Mouse (Mus musculus): Measurements from ENCODE around the gene Dppa5a.
"Not testable (repeated sequence)": the region's sequence is repeated elsewhere in the genome, so short reads cannot be mapped to it uniquely, and the experiment has no call there.

The Dppa5a gene

DNA sequence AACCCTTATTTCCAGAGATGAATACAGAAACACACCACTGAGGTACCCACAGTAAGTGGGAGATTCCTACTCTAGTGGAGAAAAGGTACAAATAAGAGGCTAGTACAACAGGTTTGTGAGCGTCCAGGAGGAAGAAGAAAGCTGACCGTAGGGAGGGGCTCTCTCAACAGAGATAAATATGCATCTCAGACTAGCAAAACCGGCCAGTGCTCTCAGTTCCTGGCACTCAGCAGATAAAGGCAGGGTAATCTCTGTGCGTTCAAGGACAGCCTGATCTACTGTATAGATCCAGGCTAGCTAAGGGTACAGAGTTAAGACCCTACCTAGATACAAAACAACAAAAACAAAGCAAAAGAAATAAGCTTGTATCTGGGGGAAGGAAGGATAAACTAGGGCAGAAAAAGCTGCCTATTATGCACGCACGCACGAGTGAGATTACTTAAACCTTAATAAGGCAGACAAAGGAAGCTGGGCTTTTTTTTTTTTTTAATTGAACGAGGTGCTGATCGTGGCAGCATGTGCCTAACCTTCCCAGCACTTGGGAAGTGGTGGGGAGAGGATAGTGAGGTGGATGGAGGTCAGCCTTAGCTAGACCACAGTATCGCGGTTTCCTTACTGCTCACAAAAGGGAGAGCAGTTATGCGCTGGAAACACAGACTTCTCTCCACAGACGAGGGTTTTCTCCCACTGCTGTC, 2.0 kb downstream of the Dppa5a start:
- no peak for DNase-seq (ENCODE audit: extremely low read depth, low read depth, low spot score)

DNA sequence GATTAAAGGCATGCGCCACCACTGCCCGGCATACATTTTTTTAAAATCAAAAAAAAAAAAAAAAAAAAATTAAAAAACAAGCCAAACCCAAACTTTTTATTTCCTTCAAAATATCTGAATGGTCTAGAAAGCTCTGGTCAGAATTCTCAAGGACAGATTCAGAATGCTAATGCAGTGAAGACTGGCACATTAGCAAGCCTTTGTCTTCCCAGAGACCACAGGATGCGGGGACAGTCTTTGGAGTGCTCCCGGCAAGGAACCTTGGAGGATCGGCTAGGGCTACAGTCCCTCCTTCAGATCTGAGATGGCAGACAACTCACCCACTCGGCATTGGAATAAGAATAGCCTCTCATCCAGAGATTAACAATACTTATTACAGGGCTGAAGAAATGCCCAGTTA, 3.3 kb downstream of the Dppa5a start:
- DNase-seq (ENCODE audit: extremely low read depth, low read depth, low spot score): no peak

- no peak for DNase-seq (ENCODE audit: extremely low read depth, low read depth, low spot score)
These were observed 4.6 kb downstream of the Dppa5a start for GRCm38 (mm10) chr9:78363374-78363773.

- DNase-seq (ENCODE audit: extremely low read depth, low read depth, low spot score): no peak
These were observed 7.5 kb downstream of the Dppa5a start for GRCm38 (mm10) chr9:78360484-78360872.

DNA sequence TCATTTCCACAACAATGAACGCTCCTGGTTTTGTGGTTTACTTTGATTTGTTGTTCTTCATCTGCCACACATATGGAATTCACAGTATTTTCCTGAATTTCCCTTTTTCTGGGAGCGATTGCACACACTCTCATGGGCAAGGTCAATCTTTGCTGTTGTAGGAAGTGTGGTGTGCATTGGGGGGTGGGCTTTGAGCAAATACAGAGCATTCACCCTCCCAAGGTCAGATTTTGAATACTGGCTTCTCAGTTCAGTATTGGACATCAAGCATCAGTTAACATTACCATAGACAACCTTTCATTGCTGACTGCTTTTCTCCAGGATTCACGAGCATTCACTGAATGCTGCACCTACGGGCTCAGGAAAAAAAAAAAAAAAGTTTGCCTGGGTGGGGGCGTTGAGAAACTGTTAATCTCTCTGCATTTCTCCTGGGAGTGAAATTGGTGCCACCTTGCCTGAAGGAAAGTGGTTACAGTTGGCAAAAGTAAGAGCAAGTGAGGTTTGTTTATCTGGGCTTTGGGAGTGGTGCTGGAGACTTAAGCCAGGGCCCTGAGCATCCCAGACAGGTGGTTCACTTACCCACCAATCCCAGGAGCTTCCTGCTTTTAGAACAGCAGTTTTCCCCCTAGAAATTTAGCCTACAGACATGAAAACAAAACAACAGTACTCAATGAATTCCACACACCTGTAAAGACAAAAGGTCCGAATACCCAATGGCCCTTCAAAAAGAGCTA, 8.1 kb downstream of the Dppa5a start:
- no peak for DNase-seq (ENCODE audit: extremely low read depth, low read depth, low spot score)

DNA sequence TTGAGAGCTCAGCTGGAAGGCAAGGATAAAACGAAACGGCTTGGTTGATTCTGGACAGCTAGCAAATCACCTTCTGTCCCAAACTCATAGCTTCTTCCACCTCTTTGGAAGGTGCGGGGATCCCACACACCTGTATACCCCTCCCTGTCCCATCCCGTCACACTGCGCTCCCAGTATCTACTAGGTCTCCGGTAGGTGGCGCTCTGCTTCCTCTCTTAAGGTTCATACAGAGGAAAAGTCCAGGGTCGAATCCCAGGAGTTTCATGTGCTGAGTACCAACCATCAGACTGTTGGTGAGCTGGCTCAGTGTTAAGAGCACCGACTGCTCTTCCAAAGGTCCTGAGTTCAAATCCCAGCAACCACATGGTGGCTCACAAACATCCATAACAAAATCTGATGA, 9.9 kb downstream of the Dppa5a start:
- DNase-seq (ENCODE audit: extremely low read depth, low read depth, low spot score): no peak

GRCm38 (mm10) chr9:78355611-78356010, 12.4 kb downstream of the Dppa5a start, which contains the start of gene Gsta2:
TSS of gene Gsta2 (minus strand) at chr9:78355788.
- no peak for DNase-seq (ENCODE audit: extremely low read depth, low read depth, low spot score)

GRCm38 (mm10) chr9:78354665-78355578, 13.1 kb downstream of the Dppa5a start:
- no peak for DNase-seq (ENCODE audit: extremely low read depth, low read depth, low spot score)

- no peak for DNase-seq (ENCODE audit: extremely low read depth, low read depth, low spot score)
These were observed 16.3 kb downstream of the Dppa5a start for GRCm38 (mm10) chr9:78351504-78352220.

GRCm38 (mm10) chr9:78350007-78350406, 18.0 kb downstream of the Dppa5a start:
- DNase-seq (ENCODE audit: extremely low read depth, low read depth, low spot score): not testable (repeated sequence)

DNA sequence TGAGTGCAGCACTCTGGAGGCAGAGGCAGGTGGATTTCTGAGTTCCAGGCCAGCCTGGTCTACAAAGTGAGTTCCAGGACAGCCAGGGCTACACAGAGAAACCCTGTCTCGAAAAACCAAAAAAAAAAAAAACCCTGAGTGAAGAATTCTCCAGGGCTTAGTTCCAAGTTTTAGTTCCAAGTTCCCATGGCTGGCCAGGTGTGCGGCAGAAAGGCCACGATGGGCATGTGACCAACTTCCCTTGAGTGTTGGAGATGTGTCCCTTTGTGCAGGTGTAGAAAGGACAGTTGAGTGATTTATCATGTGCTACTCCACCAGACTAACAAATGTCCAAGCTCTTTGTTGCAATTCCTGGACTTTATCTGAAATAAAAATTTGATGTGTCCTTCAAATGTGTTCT, 18.8 kb downstream of the Dppa5a start:
- not testable (repeated sequence) for DNase-seq (ENCODE audit: extremely low read depth, low read depth, low spot score)

GRCm38 (mm10) chr9:78348206-78349004, 19.6 kb downstream of the Dppa5a start:
- DNase-seq (ENCODE audit: extremely low read depth, low read depth, low spot score): not testable (repeated sequence)

DNA sequence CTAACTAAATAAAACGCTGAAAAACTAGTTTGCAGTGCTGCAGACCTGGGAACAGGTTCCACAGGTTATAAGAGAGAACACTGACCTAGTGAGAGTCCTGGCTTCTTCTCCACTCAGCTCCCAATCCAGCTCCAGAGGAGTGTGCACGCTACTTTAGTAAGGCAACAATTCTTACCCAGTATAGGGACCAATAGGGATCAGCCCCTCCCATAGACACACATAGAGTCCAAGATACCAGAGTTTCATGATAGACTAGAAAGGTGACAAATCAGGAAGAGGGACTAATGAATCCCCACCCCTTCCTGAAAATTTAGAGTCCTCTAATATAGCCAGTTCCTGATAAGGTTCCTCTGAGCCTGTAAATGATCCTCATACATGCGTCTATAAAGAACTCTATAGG, 21.0 kb downstream of the Dppa5a start:
- peak; percentile 10 for DNase-seq (ENCODE audit: extremely low read depth, low read depth, low spot score)

DNA sequence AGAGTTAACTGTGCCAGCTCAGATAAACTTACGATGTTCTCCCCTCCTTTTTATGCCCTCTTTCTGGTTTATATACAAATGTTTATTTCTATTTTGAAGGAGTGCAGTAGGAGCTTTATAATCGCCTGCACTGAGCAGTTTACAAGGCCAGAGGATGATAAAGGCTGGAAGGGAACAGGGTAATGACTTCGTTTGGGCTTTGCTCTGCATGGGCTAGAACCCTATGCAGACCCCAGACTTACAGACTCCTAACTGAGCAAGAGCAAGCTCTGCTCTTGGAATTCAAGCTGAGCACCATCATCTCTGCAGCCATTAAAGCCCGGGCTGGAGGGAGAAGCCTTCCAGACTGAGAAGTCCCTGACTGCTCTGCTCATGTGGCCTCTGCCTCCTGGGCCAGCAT, 22.7 kb downstream of the Dppa5a start:
- not testable (repeated sequence) for DNase-seq (ENCODE audit: extremely low read depth, low read depth, low spot score)

GRCm38 (mm10) chr9:78343055-78343454, 24.9 kb downstream of the Dppa5a start:
- not testable (repeated sequence) for DNase-seq (ENCODE audit: extremely low read depth, low read depth, low spot score)

GRCm38 (mm10) chr9:78342494-78342893, 25.5 kb downstream of the Dppa5a start:
- DNase-seq (ENCODE audit: extremely low read depth, low read depth, low spot score): not testable (repeated sequence)

DNA sequence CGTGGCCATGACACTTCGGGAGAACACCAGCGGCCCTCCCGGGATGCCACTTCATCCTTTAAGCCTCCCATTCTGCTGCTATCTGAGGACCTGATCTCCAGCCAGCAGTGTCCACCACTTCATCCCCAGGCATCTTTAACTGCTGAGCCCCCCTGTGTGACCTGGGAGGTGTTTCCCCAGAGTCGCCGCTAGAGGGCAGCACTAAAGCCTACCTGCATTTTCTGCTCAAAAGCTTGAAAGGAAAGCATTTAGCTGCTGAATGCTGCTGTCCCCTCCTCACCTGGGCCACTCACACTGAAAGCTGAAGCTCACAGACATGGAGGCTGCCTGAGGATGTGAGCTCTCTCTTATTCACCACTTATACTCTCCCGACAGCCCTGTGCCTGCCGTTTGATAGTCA, 27.7 kb downstream of the Dppa5a start:
- not testable (repeated sequence) for DNase-seq (ENCODE audit: extremely low read depth, low read depth, low spot score)

DNA sequence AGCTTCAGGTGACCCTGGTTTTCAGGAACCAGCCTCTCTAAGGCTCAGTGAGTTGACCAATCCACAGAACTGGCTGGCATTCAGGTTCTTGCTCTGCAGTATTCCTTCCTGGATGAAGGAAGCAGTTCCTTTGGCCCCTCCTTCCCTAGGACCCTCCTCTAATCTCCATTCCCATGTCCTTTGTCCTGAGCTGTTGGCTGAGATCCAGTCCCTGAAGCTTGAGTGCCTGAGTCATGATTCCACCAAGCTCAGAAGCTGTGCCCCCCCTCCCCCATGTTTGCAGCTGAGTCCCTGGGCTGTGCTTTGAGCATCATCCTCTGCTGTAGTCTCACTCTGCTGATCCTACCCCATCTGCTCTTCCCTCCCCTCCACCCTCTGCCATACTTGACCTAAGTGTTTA, 30.9 kb downstream of the Dppa5a start:
- DNase-seq (ENCODE audit: extremely low read depth, low read depth, low spot score): not testable (repeated sequence)

GRCm38 (mm10) chr9:78327289-78327688, 40.7 kb downstream of the Dppa5a start, which contains the start of gene Omt2b:
TSS of gene Omt2b (plus strand) at chr9:78327589.
- not testable (repeated sequence) for DNase-seq (ENCODE audit: extremely low read depth, low read depth, low spot score)

GRCm38 (mm10) chr9:78319499-78319898, 48.5 kb downstream of the Dppa5a start:
- DNase-seq (ENCODE audit: extremely low read depth, low read depth, low spot score): no peak

Data from fat pad, adult 2 months (tissue).